Mouse (Mus musculus): Measurements from ENCODE around the gene Arhgap32.
A peak's percentile ranks its signal among the peaks of the same experiment; 100 is the strongest.

DNA sequence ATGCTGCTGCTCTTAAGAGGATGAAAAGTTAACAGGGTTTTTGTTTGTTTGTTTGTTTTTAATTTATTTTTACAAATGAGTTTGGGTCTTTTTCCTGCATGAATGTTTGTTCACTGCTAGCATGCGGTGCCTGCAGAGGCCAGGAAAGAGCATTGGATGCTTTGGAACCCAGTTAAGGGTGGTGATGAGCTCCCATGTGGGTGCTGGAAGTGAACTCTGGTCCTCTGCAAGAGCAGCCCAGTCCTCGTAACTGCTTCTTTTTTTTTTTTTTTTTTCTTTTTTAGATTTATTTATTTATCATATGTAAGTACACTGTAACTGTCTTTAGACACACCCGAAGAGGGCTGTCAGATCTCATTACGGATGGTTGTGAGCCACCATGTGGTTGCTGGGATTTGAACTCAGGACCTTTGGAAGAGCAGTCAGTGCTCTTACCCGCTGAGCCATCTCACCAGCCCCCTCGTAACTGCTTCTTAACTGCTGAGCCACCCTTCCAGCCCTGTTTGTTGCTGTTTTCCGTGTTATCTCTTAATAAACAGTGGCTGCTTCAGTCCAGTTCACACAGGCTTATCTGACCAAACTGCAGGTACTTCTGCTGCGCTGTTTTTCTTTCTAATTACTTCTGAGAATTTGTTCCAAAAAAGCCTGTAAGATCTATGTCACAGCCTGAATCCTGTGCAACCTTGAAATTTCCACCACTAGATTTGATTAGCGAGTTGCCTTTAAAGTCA is 17.3 kb upstream of the Arhgap32 start:
- TF ChIP-seq CTCF (IDR thresholded peaks at IDR 0.05; ENCODE audit: low read depth) (no peak), EP300 (IDR thresholded peaks at IDR 0.05; ENCODE audit: low read depth) (peak; percentile 77)

Measured in liver, embryonic 14.5 days (tissue).